Mouse (Mus musculus): ENCODE measurements around the gene Tango2. TPM values are rescaled to one million over a fixed set of nuclear protein-coding genes. Genes with fewer than 3 reads are reported as not detected.

Gene Tango2
- polyA plus RNA-seq, 1 experiment from 2014 or later, result 28.2 TPM

GRCm38 (mm10) chr16:18342076-18342475, 5.8 kb downstream of the Tango2 start:
- 85% methylated on average over 2 of the region's 2 CpGs for WGBS
- no peak for DNase-seq (ENCODE audit: low spot score)

DNA sequence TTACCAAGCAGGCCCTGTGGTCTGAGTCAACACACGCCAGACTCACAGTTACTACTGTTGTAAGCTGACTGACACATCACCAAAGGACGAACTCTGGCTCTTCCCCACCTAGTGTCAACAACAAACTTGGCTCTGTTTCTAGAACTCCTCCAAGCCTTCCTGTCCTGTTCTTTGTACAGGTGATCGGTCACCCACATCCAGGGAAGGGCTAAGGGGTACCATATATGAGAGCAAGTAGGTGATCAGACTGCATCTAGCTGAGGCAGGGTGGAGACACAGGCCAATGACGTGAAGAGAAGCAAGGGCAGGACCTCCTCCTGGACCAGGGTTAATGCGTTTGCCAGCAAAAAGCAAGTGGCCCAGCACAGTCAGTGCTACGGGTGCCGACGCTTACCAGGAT, 6.3 kb downstream of the Tango2 start:
- WGBS, result 87% methylated on average over 8 of the region's 8 CpGs

More at GRCm38 (mm10) chr16:18342076-18342475, 5.8 kb downstream of the Tango2 start:
- Histone ChIP-seq H3K4me2 (ENCODE audit: low read depth, low read length) (no peak overlapping the region), H3K27ac (replicated peaks; ENCODE audit: low read depth, low read length) (no peak overlapping the region), H3K27me3 (replicated peaks; ENCODE audit: control insufficient read depth, insufficient read depth, low read length) (no peaks in the 10 kb centered on the region), H3K4me1 (ENCODE audit: control insufficient read depth, insufficient read depth, low read length) (peaks cover 8% of the 10 kb centered on the region), H3K9me3 (ENCODE audit: control insufficient read depth, low read length) (no peaks in the 10 kb centered on the region), H3K4me3 (ENCODE audit: low read depth, low read length) (no peak overlapping the region), H3K9ac (ENCODE audit: low read depth, low read length) (no peak overlapping the region), H3K36me3 (ENCODE audit: control insufficient read depth, insufficient read depth, low read length) (no peaks in the 10 kb centered on the region; the same call in 1 of the 2 replicates)
- ATAC-seq (ENCODE audit: low read depth), result no peak

DNA sequence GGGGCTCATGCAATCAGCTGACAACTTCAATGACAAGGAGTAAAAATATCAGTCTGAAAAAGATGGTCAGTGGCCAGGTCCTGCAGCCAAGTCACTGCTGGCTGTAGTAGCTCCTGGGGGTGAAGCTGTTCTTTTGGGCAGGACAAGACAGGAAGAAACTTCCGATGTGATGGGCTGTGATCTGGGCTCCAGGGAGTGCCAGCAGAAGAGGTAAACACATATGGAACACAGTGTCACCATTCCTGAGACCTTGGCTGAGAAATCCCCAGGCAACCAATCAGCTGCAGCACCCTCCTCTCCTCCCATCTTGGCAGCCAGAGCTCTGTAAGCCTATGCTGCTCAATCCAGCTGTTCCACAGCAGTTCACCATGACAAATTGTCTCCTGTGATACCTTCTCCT, 8.0 kb downstream of the Tango2 start:
- Histone ChIP-seq H3K9me3 (ENCODE audit: control insufficient read depth, low read length) (no peaks in the 10 kb centered on the region), H3K4me2 (ENCODE audit: low read depth, low read length) (no peak overlapping the region), H3K36me3 (ENCODE audit: control insufficient read depth, insufficient read depth, low read length) (no peaks in the 10 kb centered on the region; the same call in 1 of the 2 replicates), H3K27ac (replicated peaks; ENCODE audit: low read depth, low read length) (no peak overlapping the region), H3K4me3 (ENCODE audit: low read depth, low read length) (no peak overlapping the region), H3K27me3 (replicated peaks; ENCODE audit: control insufficient read depth, insufficient read depth, low read length) (no peaks in the 10 kb centered on the region), H3K9ac (ENCODE audit: low read depth, low read length) (no peak overlapping the region), H3K4me1 (ENCODE audit: control insufficient read depth, insufficient read depth, low read length) (peaks cover 8% of the 10 kb centered on the region)
- 36% methylated on average over 1 of the region's 1 CpGs for WGBS
- no peak for ATAC-seq (ENCODE audit: low read depth)
- peak; percentile 35 for DNase-seq (ENCODE audit: low spot score)

More for the DNA sequence above, 6.3 kb downstream of the Tango2 start:
- H3K36me3 ChIP-seq (ENCODE audit: control insufficient read depth, insufficient read depth, low read length), result no peaks in the 10 kb centered on the region; the same call in 1 of the 2 replicates
- H3K27ac ChIP-seq (replicated peaks; ENCODE audit: low read depth, low read length), result no peak overlapping the region
- no peak overlapping the region for H3K9ac ChIP-seq (ENCODE audit: low read depth, low read length)
- H3K9me3 ChIP-seq (ENCODE audit: control insufficient read depth, low read length), result no peaks in the 10 kb centered on the region
- no peaks in the 10 kb centered on the region for H3K27me3 ChIP-seq (replicated peaks; ENCODE audit: control insufficient read depth, insufficient read depth, low read length)
- no peak for ATAC-seq (ENCODE audit: low read depth)
- no peak overlapping the region for H3K4me3 ChIP-seq (ENCODE audit: low read depth, low read length)
- no peak overlapping the region for H3K4me2 ChIP-seq (ENCODE audit: low read depth, low read length)
- peaks cover 8% of the 10 kb centered on the region for H3K4me1 ChIP-seq (ENCODE audit: control insufficient read depth, insufficient read depth, low read length)
- no peak for DNase-seq (ENCODE audit: low spot score)

DNA sequence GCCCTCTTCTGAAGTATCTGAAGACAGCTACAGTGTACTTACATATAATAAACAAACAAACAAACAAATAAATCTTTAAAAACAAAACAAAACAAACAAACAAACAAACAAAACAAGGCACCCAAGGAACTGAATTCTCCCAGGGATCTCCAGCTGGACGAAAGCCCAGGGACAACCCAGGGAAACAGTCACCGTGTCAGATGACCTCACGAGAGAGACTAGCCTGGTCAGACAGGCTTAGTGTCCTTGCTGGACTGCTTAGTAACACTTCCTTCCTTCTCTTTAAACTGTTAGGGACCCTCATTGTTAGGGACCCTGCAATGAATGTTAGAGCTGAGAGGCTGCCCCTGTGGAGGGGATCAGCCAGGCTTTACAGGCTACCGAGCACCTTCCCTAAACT, 10.6 kb downstream of the Tango2 start:
- 89% methylated on average over 4 of the region's 4 CpGs for WGBS
- no peaks in the 10 kb centered on the region for H3K27me3 ChIP-seq (replicated peaks; ENCODE audit: control insufficient read depth, insufficient read depth, low read length)
- H3K4me3 ChIP-seq (ENCODE audit: low read depth, low read length), result no peak overlapping the region
- no peaks in the 10 kb centered on the region for H3K4me1 ChIP-seq (ENCODE audit: control insufficient read depth, insufficient read depth, low read length)
- ATAC-seq (ENCODE audit: low read depth) (no peak), DNase-seq (ENCODE audit: low spot score) (no peak)
- H3K27ac ChIP-seq (replicated peaks; ENCODE audit: low read depth, low read length), result no peak overlapping the region
- no peak overlapping the region for H3K4me2 ChIP-seq (ENCODE audit: low read depth, low read length)
- H3K9me3 ChIP-seq (ENCODE audit: control insufficient read depth, low read length), result no peaks in the 10 kb centered on the region
- no peaks in the 10 kb centered on the region; the same call in 1 of the 2 replicates for H3K36me3 ChIP-seq (ENCODE audit: control insufficient read depth, insufficient read depth, low read length)
- no peak overlapping the region for H3K9ac ChIP-seq (ENCODE audit: low read depth, low read length)

GRCm38 (mm10) chr16:18335981-18336380, 11.9 kb downstream of the Tango2 start:
- Histone ChIP-seq H3K27me3 (replicated peaks; ENCODE audit: control insufficient read depth, insufficient read depth, low read length) (no peaks in the 10 kb centered on the region), H3K27ac (replicated peaks; ENCODE audit: low read depth, low read length) (no peak overlapping the region)
- no peak for ATAC-seq (ENCODE audit: low read depth)

GRCm38 (mm10) chr16:18333976-18334375, 13.9 kb downstream of the Tango2 start:
- no peaks in the 10 kb centered on the region; the same call in 1 of the 2 replicates for H3K36me3 ChIP-seq (ENCODE audit: control insufficient read depth, insufficient read depth, low read length)
- DNase-seq (ENCODE audit: low spot score) (no peak), ATAC-seq (ENCODE audit: low read depth) (no peak)
- no peaks in the 10 kb centered on the region for H3K27me3 ChIP-seq (replicated peaks; ENCODE audit: control insufficient read depth, insufficient read depth, low read length)
- H3K4me2 ChIP-seq (ENCODE audit: low read depth, low read length), result no peak overlapping the region
- WGBS, result 88% methylated on average over 3 of the region's 3 CpGs
- no peaks in the 10 kb centered on the region for H3K4me1 ChIP-seq (ENCODE audit: control insufficient read depth, insufficient read depth, low read length)
- H3K4me3 ChIP-seq (ENCODE audit: low read depth, low read length), result no peak overlapping the region
- no peaks in the 10 kb centered on the region for H3K9me3 ChIP-seq (ENCODE audit: control insufficient read depth, low read length)
- H3K27ac ChIP-seq (replicated peaks; ENCODE audit: low read depth, low read length), result no peak overlapping the region
- no peak overlapping the region for H3K9ac ChIP-seq (ENCODE audit: low read depth, low read length)

More at GRCm38 (mm10) chr16:18335981-18336380, 11.9 kb downstream of the Tango2 start:
- Histone ChIP-seq H3K36me3 (ENCODE audit: control insufficient read depth, insufficient read depth, low read length) (no peaks in the 10 kb centered on the region; the same call in 1 of the 2 replicates), H3K4me2 (ENCODE audit: low read depth, low read length) (no peak overlapping the region), H3K4me3 (ENCODE audit: low read depth, low read length) (no peak overlapping the region), H3K9ac (ENCODE audit: low read depth, low read length) (no peak overlapping the region), H3K9me3 (ENCODE audit: control insufficient read depth, low read length) (no peaks in the 10 kb centered on the region), H3K4me1 (ENCODE audit: control insufficient read depth, insufficient read depth, low read length) (no peaks in the 10 kb centered on the region)
- 96% methylated on average over 3 of the region's 3 CpGs for WGBS
- DNase-seq (ENCODE audit: low spot score), result no peak

GRCm38 (mm10) chr16:18328524-18328923, 19.4 kb downstream of the Tango2 start:
- no peak overlapping the region for H3K4me2 ChIP-seq (ENCODE audit: low read depth, low read length)
- WGBS, result 68% methylated on average over 1 of the region's 1 CpGs

DNA sequence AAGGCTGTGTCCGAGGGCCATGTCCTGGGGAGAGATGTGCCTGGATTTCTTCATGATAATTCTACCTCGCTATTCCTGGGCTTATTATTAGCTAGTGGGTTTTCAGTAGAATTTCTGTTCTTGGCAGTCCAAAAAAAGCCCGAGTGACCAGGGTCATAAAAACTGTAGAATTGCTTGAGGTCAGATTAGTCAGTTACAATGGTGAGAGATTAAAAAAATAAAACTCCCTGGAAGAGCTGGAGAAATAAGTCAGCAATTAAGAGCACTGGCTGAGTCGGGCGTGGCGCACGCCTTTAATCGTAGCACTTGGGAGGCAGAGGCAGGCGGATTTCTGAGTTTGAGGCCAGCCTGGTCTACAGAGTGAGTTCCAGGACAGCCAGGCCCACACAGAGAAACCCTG, 20.0 kb downstream of the Tango2 start:
- no peak overlapping the region for H3K4me2 ChIP-seq (ENCODE audit: low read depth, low read length)
- no peak overlapping the region for H3K9ac ChIP-seq (ENCODE audit: low read depth, low read length)
- H3K27me3 ChIP-seq (replicated peaks; ENCODE audit: control insufficient read depth, insufficient read depth, low read length), result no peaks in the 10 kb centered on the region
- WGBS, result 91% methylated on average over 9 of the region's 9 CpGs
- no peaks in the 10 kb centered on the region for H3K4me1 ChIP-seq (ENCODE audit: control insufficient read depth, insufficient read depth, low read length)
- no peaks in the 10 kb centered on the region for H3K36me3 ChIP-seq (ENCODE audit: control insufficient read depth, insufficient read depth, low read length)
- ATAC-seq (ENCODE audit: low read depth), result no peak
- no peaks in the 10 kb centered on the region for H3K9me3 ChIP-seq (ENCODE audit: control insufficient read depth, low read length)
- no peak overlapping the region for H3K4me3 ChIP-seq (ENCODE audit: low read depth, low read length)
- no peak for DNase-seq (ENCODE audit: low spot score)
- no peak overlapping the region for H3K27ac ChIP-seq (replicated peaks; ENCODE audit: low read depth, low read length)

More at GRCm38 (mm10) chr16:18328524-18328923, 19.4 kb downstream of the Tango2 start:
- Histone ChIP-seq H3K27me3 (replicated peaks; ENCODE audit: control insufficient read depth, insufficient read depth, low read length) (no peaks in the 10 kb centered on the region), H3K4me3 (ENCODE audit: low read depth, low read length) (no peak overlapping the region), H3K9ac (ENCODE audit: low read depth, low read length) (no peak overlapping the region), H3K9me3 (ENCODE audit: control insufficient read depth, low read length) (no peaks in the 10 kb centered on the region), H3K36me3 (ENCODE audit: control insufficient read depth, insufficient read depth, low read length) (no peaks in the 10 kb centered on the region), H3K4me1 (ENCODE audit: control insufficient read depth, insufficient read depth, low read length) (no peaks in the 10 kb centered on the region), H3K27ac (replicated peaks; ENCODE audit: low read depth, low read length) (no peak overlapping the region)
- ATAC-seq (ENCODE audit: low read depth) (no peak), DNase-seq (ENCODE audit: low spot score) (no peak)

DNA sequence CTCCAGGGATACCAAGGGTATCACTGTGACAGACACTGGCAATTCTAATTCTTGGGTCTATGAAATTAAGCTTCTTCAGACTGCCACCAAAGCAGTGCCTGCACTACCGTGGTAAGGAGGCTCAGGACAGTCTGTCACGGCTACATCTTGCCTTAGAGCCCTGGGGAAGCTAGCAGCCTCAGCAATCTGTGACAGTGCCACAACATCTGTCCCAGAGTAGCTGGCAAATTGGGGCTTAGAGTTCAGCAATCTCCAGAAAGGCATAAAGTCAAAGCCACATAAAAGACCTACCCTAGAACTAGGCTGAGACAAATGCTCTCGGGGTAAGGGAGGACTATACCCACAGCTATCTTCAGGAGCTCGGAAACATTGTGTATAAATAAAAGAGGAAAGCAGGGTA, 22.2 kb downstream of the Tango2 start:
- no peak overlapping the region for H3K9ac ChIP-seq (ENCODE audit: low read depth, low read length)
- no peaks in the 10 kb centered on the region for H3K9me3 ChIP-seq (ENCODE audit: control insufficient read depth, low read length)
- no peak overlapping the region for H3K27ac ChIP-seq (replicated peaks; ENCODE audit: low read depth, low read length)
- H3K4me1 ChIP-seq (ENCODE audit: control insufficient read depth, insufficient read depth, low read length), result no peaks in the 10 kb centered on the region
- H3K4me3 ChIP-seq (ENCODE audit: low read depth, low read length), result no peak overlapping the region
- no peak overlapping the region for H3K4me2 ChIP-seq (ENCODE audit: low read depth, low read length)
- DNase-seq (ENCODE audit: low spot score), result no peak
- WGBS, result 64% methylated on average over 4 of the region's 4 CpGs
- no peaks in the 10 kb centered on the region for H3K36me3 ChIP-seq (ENCODE audit: control insufficient read depth, insufficient read depth, low read length)
- no peak for ATAC-seq (ENCODE audit: low read depth)
- H3K27me3 ChIP-seq (replicated peaks; ENCODE audit: control insufficient read depth, insufficient read depth, low read length), result no peaks in the 10 kb centered on the region
